Mouse (Mus musculus) heart, postnatal 0 days (tissue): ENCODE results near the gene Mrpl33. TPM values are rescaled to one million over a fixed set of nuclear protein-coding genes. Genes with fewer than 3 reads are reported as not detected.
A peak's percentile ranks its signal among the peaks of the same experiment; 100 is the strongest.

ENCODE experiments used
- ATAC-seq: fragments of 200-750 bp; cut with Nextera tagmentation; 2 replicates; pipeline ENCODE4 v1.8.0; 2017; ENCODE audit warnings: low read depth, moderate number of reproducible peaks, moderate library complexity; ENCODE audit not compliant: insufficient read depth
- DNase-seq: peaks from one replicate; pipeline ENCODE4 v3.0.0-alpha.2; 2016; ENCODE audit warnings: low spot score
- H3K27ac ChIP-seq: fragments of 300-500 bp; sonication (generic); 2 replicates; pipeline ENCODE4 v1.5.1; 2014; ENCODE audit warnings: low read depth, mild to moderate bottlenecking
- H3K27me3 ChIP-seq: fragments of 300-500 bp; sonication (generic); 2 replicates; pipeline ENCODE4 v1.6.1; 2014; ENCODE audit warnings: low read length, mixed read lengths; ENCODE audit not compliant: control insufficient read depth, insufficient read depth
- H3K36me3 ChIP-seq: fragments of 300-500 bp; sonication (generic); replicated peaks from 2 replicates; pipeline ENCODE4 v1.6.1; 2014; ENCODE audit warnings: low read length, mixed read lengths; ENCODE audit not compliant: control insufficient read depth, insufficient read depth
- H3K4me1 ChIP-seq: fragments of 300-500 bp; sonication (generic); 2 replicates; pipeline ENCODE4 v1.6.1; 2014; ENCODE audit warnings: antibody characterized with exemption; ENCODE audit not compliant: control insufficient read depth, insufficient read depth
- H3K4me2 ChIP-seq: fragments of 300-500 bp; sonication (generic); 2 replicates; pipeline ENCODE4 v1.6.1; 2014; ENCODE audit warnings: low read depth, mild to moderate bottlenecking, low read length, moderate library complexity
- H3K4me3 ChIP-seq: fragments of 300-500 bp; sonication (generic); 2 replicates; pipeline ENCODE4 v1.5.1; 2014; ENCODE audit warnings: low read depth, low read length
- H3K9ac ChIP-seq: fragments of 300-500 bp; sonication (generic); replicated peaks from 2 replicates; pipeline ENCODE4 v1.6.1; 2014; ENCODE audit warnings: low read depth, low read length, mixed read lengths
- H3K9me3 ChIP-seq: fragments of 300-500 bp; sonication (generic); replicated peaks from 2 replicates; pipeline ENCODE4 v1.6.1; 2016; ENCODE audit warnings: low read length; ENCODE audit not compliant: control insufficient read depth
- CTCF ChIP-seq: IDR thresholded peaks from 2 replicates; pipeline ENCODE4 v1.5.1; 2016; ENCODE audit warnings: antibody characterized with exemption, control low read depth, low read depth
- EP300 ChIP-seq: IDR thresholded peaks from 2 replicates; pipeline ENCODE4 v1.6.1; 2016; ENCODE audit warnings: antibody characterized with exemption, low read depth
- WGBS: fragments of 180-500 bp; shearing (Covaris S2); extraction: QIAGEN DNeasy Blood & Tissue Kit; methylation state at CpG from one replicate; pipeline ENCODE4 v1.1.7; 2014; 5-methylcytosine and 5-hydroxymethylcytosine counted together
- polyA plus RNA-seq: library from polyadenylated mRNA; unstranded; fragments of >200 nt; fragmentation: Nextera tagmentation; extraction: Ambion mirVana; gene quantifications from 2 replicates; pipeline ENCODE4 v1.2.1, GENCODE M21; 2015
- total RNA-seq: library from RNA; depleted of rRNA; stranded (reverse); fragments of >200 nt; gene quantifications from 2 replicates; pipeline ENCODE4 v1.2.3, GENCODE M21; 2014; ENCODE audit warnings: low replicate concordance

The Mrpl33 gene
- total and polyA plus RNA-seq, 2 experiments from 2014 or later = 272 to 634 TPM

- Histone ChIP-seq H3K27ac (no peak overlapping the region), H3K4me2 (no peak overlapping the region), H3K9ac (no peak overlapping the region), H3K9me3 (no peaks in the 10 kb centered on the region), H3K4me1 (peaks cover 26% of the 10 kb centered on the region), H3K4me3 (no peak overlapping the region), H3K27me3 (no peaks in the 10 kb centered on the region), H3K36me3 (0 out of 2 replicates have a peak, but pooled peaks cover 8% of the 10 kb centered on the region)
- ATAC-seq (no peak), DNase-seq (no peak)
- TF ChIP-seq CTCF = no peak
- no peak for TF ChIP-seq EP300
- WGBS = 29% methylated on average over 7 of the region's 7 CpGs
Measured at GRCm38 (mm10) chr5:31563905-31564304, 32.8 kb upstream of the Mrpl33 start.

GRCm38 (mm10) chr5:31564976-31565375 lies 31.8 kb upstream of the Mrpl33 start:
- ATAC-seq (peak; percentile 71), DNase-seq (peak; percentile 84)
- H3K4me1 ChIP-seq = peaks cover 34% of the 10 kb centered on the region
- H3K4me3 ChIP-seq = no peak overlapping the region
- TF ChIP-seq EP300 (no peak), CTCF (no peak)
- peak overlapping the region; percentile 56 for H3K27ac ChIP-seq
- WGBS = 21% methylated on average over 4 of the region's 4 CpGs
- no peak overlapping the region for H3K9ac ChIP-seq
- 0 out of 2 replicates have a peak, but pooled peaks cover 7% of the 10 kb centered on the region for H3K36me3 ChIP-seq
- no peaks in the 10 kb centered on the region for H3K9me3 ChIP-seq
- H3K4me2 ChIP-seq = no peak overlapping the region
- H3K27me3 ChIP-seq = no peaks in the 10 kb centered on the region

GRCm38 (mm10) chr5:31566026-31566425 lies 30.7 kb upstream of the Mrpl33 start:
- Histone ChIP-seq H3K4me2 (no peak overlapping the region), H3K4me3 (no peak overlapping the region), H3K36me3 (no peaks in the 10 kb centered on the region), H3K27ac (no peak overlapping the region), H3K27me3 (no peaks in the 10 kb centered on the region), H3K4me1 (peaks cover 43% of the 10 kb centered on the region), H3K9me3 (no peaks in the 10 kb centered on the region), H3K9ac (no peak overlapping the region)
- WGBS = 93% methylated on average over 7 of the region's 7 CpGs
- no peak for TF ChIP-seq EP300
- TF ChIP-seq CTCF = no peak
- ATAC-seq (no peak), DNase-seq (no peak)

- DNase-seq = no peak
- Histone ChIP-seq H3K36me3 (no peaks in the 10 kb centered on the region), H3K9me3 (no peaks in the 10 kb centered on the region), H3K4me1 (peaks cover 47% of the 10 kb centered on the region), H3K27me3 (no peaks in the 10 kb centered on the region), H3K4me3 (no peak overlapping the region), H3K27ac (no peak overlapping the region), H3K4me2 (no peak overlapping the region), H3K9ac (no peak overlapping the region)
- TF ChIP-seq CTCF (no peak), EP300 (no peak)
- no peak for ATAC-seq
- 70% methylated on average over 3 of the region's 3 CpGs for WGBS
Measured at GRCm38 (mm10) chr5:31566457-31566856, 30.3 kb upstream of the Mrpl33 start.

GRCm38 (mm10) chr5:31567951-31568657 lies 28.6 kb upstream of the Mrpl33 start:
- Histone ChIP-seq H3K4me2 (no peak overlapping the region), H3K27me3 (no peaks in the 10 kb centered on the region), H3K9ac (no peak overlapping the region), H3K4me1 (peaks cover 53% of the 10 kb centered on the region), H3K36me3 (no peaks in the 10 kb centered on the region), H3K9me3 (no peaks in the 10 kb centered on the region), H3K27ac (peak overlapping the region; percentile 89), H3K4me3 (no peak overlapping the region)
- DNase-seq (peak; percentile 87), ATAC-seq (peak; percentile 68)
- 25% methylated on average over 5 of the region's 5 CpGs for WGBS
- TF ChIP-seq CTCF (no peak), EP300 (0 out of 2 replicates have a peak, but pooled peaks have one; percentile 49)

- peak; percentile 98 for DNase-seq
- H3K4me2 ChIP-seq = peak overlapping the region; percentile 54
- WGBS = 1% methylated on average over 19 of the region's 20 CpGs
- peak overlapping the region; percentile 96 for H3K27ac ChIP-seq
- peak overlapping the region; percentile 51 for H3K9ac ChIP-seq
- H3K4me3 ChIP-seq = peak overlapping the region; percentile 21
- no peaks in the 10 kb centered on the region for H3K27me3 ChIP-seq
- TF ChIP-seq EP300 = peak; percentile 93
- TF ChIP-seq CTCF = no peak
- no peaks in the 10 kb centered on the region for H3K36me3 ChIP-seq
- ATAC-seq = peak; percentile 88
- H3K9me3 ChIP-seq = no peaks in the 10 kb centered on the region
- H3K4me1 ChIP-seq = peaks cover 35% of the 10 kb centered on the region
Measured at GRCm38 (mm10) chr5:31571023-31571608, 25.6 kb upstream of the Mrpl33 start.
